Mouse (Mus musculus): ENCODE results near the gene Figla. TPM values are rescaled to one million over a fixed set of nuclear protein-coding genes. Genes with fewer than 3 reads are reported as not detected.
"Not testable (repeated sequence)": the region's sequence is repeated elsewhere in the genome, so short reads cannot be mapped to it uniquely, and the experiment has no call there.

Gene Figla
- polyA plus RNA-seq, 1 experiment, result not detected

GRCm38 (mm10) chr6:86004271-86005148 lies 11.5 kb upstream of the Figla start:
- 15% methylated on average over 18 of the region's 18 CpGs for WGBS
- DNase-seq, result peak; percentile 73
- Histone ChIP-seq H3K27me3 (ENCODE audit: control insufficient read depth, insufficient read depth, low read length) (no peaks in the 10 kb centered on the region), H3K27ac (ENCODE audit: control insufficient read depth, insufficient read depth, low read length) (no peak overlapping the region), H3K4me3 (ENCODE audit: control insufficient read depth, insufficient read depth, low read length) (no peak overlapping the region), H3K4me1 (replicated peaks; ENCODE audit: control insufficient read depth, insufficient read depth, low read length) (no peaks in the 10 kb centered on the region), H3K36me3 (ENCODE audit: control insufficient read depth, insufficient read depth, low read length) (no peaks in the 10 kb centered on the region)
- TF ChIP-seq POLR2A (IDR thresholded peaks at IDR 0.05; ENCODE audit: control insufficient read depth, extremely low read depth, insufficient read depth, low read length, poor library complexity) (no peak), CTCF (IDR thresholded peaks at IDR 0.05; ENCODE audit: borderline replicate concordance, control insufficient read depth, extremely low read depth, insufficient read depth, low read length, poor library complexity) (peak; percentile 92)

- 54% methylated on average over 4 of the region's 4 CpGs for WGBS
- Histone ChIP-seq H3K27me3 (ENCODE audit: control insufficient read depth, insufficient read depth, low read length) (no peaks in the 10 kb centered on the region), H3K36me3 (ENCODE audit: control insufficient read depth, insufficient read depth, low read length) (no peaks in the 10 kb centered on the region), H3K4me1 (replicated peaks; ENCODE audit: control insufficient read depth, insufficient read depth, low read length) (no peaks in the 10 kb centered on the region), H3K4me3 (ENCODE audit: control insufficient read depth, insufficient read depth, low read length) (no peak overlapping the region), H3K27ac (ENCODE audit: control insufficient read depth, insufficient read depth, low read length) (no peak overlapping the region)
- no peak for TF ChIP-seq POLR2A (IDR thresholded peaks at IDR 0.05; ENCODE audit: control insufficient read depth, extremely low read depth, insufficient read depth, low read length, poor library complexity)
- no peak for TF ChIP-seq CTCF (IDR thresholded peaks at IDR 0.05; ENCODE audit: borderline replicate concordance, control insufficient read depth, extremely low read depth, insufficient read depth, low read length, poor library complexity)
- peak; percentile 51 for DNase-seq
These were observed 6.0 kb upstream of the Figla start for GRCm38 (mm10) chr6:86009980-86010379.

- not testable (repeated sequence) for DNase-seq; H3K27me3 ChIP-seq (ENCODE audit: control insufficient read depth, insufficient read depth, low read length)
- 62% methylated on average over 5 of the region's 5 CpGs for WGBS
These were observed 1.2 kb upstream of the Figla start for GRCm38 (mm10) chr6:86014812-86015211.

GRCm38 (mm10) chr6:86016793-86017350 lies 901 bp downstream of the Figla start:
- no peak overlapping the region for H3K4me3 ChIP-seq (ENCODE audit: control insufficient read depth, insufficient read depth, low read length)
- DNase-seq, result no peak
- WGBS, result 90% methylated on average over 23 of the region's 23 CpGs
- no peak overlapping the region for H3K27ac ChIP-seq (ENCODE audit: control insufficient read depth, insufficient read depth, low read length)
- TF ChIP-seq CTCF (IDR thresholded peaks at IDR 0.05; ENCODE audit: borderline replicate concordance, control insufficient read depth, extremely low read depth, insufficient read depth, low read length, poor library complexity), result no peak
- TF ChIP-seq POLR2A (IDR thresholded peaks at IDR 0.05; ENCODE audit: control insufficient read depth, extremely low read depth, insufficient read depth, low read length, poor library complexity), result no peak
- no peaks in the 10 kb centered on the region for H3K27me3 ChIP-seq (ENCODE audit: control insufficient read depth, insufficient read depth, low read length)
- H3K36me3 ChIP-seq (ENCODE audit: control insufficient read depth, insufficient read depth, low read length), result no peaks in the 10 kb centered on the region
- H3K4me1 ChIP-seq (replicated peaks; ENCODE audit: control insufficient read depth, insufficient read depth, low read length), result no peaks in the 10 kb centered on the region

More at GRCm38 (mm10) chr6:86014812-86015211, 1.2 kb upstream of the Figla start:
- not testable (repeated sequence) for H3K4me3 ChIP-seq (ENCODE audit: control insufficient read depth, insufficient read depth, low read length); H3K4me1 ChIP-seq (replicated peaks; ENCODE audit: control insufficient read depth, insufficient read depth, low read length); H3K36me3 ChIP-seq (ENCODE audit: control insufficient read depth, insufficient read depth, low read length); H3K27ac ChIP-seq (ENCODE audit: control insufficient read depth, insufficient read depth, low read length)

- TF ChIP-seq POLR2A (IDR thresholded peaks at IDR 0.05; ENCODE audit: control insufficient read depth, extremely low read depth, insufficient read depth, low read length, poor library complexity) (no peak), CTCF (IDR thresholded peaks at IDR 0.05; ENCODE audit: borderline replicate concordance, control insufficient read depth, extremely low read depth, insufficient read depth, low read length, poor library complexity) (no peak)
- H3K36me3 ChIP-seq (ENCODE audit: control insufficient read depth, insufficient read depth, low read length), result no peaks in the 10 kb centered on the region
- no peak overlapping the region for H3K27ac ChIP-seq (ENCODE audit: control insufficient read depth, insufficient read depth, low read length)
- 41% methylated on average over 4 of the region's 4 CpGs for WGBS
- H3K4me1 ChIP-seq (replicated peaks; ENCODE audit: control insufficient read depth, insufficient read depth, low read length), result no peaks in the 10 kb centered on the region
- no peaks in the 10 kb centered on the region for H3K27me3 ChIP-seq (ENCODE audit: control insufficient read depth, insufficient read depth, low read length)
- H3K4me3 ChIP-seq (ENCODE audit: control insufficient read depth, insufficient read depth, low read length), result no peak overlapping the region
- DNase-seq, result no peak
These were observed 3.7 kb downstream of the Figla start for GRCm38 (mm10) chr6:86019415-86020237.

- Histone ChIP-seq H3K27ac (ENCODE audit: control insufficient read depth, insufficient read depth, low read length) (no peak overlapping the region), H3K4me3 (ENCODE audit: control insufficient read depth, insufficient read depth, low read length) (no peak overlapping the region), H3K27me3 (ENCODE audit: control insufficient read depth, insufficient read depth, low read length) (no peaks in the 10 kb centered on the region), H3K4me1 (replicated peaks; ENCODE audit: control insufficient read depth, insufficient read depth, low read length) (no peaks in the 10 kb centered on the region), H3K36me3 (ENCODE audit: control insufficient read depth, insufficient read depth, low read length) (no peaks in the 10 kb centered on the region)
- DNase-seq, result peak; percentile 60
- TF ChIP-seq POLR2A (IDR thresholded peaks at IDR 0.05; ENCODE audit: control insufficient read depth, extremely low read depth, insufficient read depth, low read length, poor library complexity) (no peak), CTCF (IDR thresholded peaks at IDR 0.05; ENCODE audit: borderline replicate concordance, control insufficient read depth, extremely low read depth, insufficient read depth, low read length, poor library complexity) (no peak)
- WGBS, result 40% methylated on average over 3 of the region's 3 CpGs
These were observed 5.0 kb downstream of the Figla start for GRCm38 (mm10) chr6:86020948-86021347.
